Mouse (Mus musculus): ENCODE measurements at regions not wholly inside any gene's neighbourhood (a gene's known extent, or its start where the extent isn't known, plus 50 kb on each side); places are given as distances from the start of the nearest gene placed in this dataset.

DNA sequence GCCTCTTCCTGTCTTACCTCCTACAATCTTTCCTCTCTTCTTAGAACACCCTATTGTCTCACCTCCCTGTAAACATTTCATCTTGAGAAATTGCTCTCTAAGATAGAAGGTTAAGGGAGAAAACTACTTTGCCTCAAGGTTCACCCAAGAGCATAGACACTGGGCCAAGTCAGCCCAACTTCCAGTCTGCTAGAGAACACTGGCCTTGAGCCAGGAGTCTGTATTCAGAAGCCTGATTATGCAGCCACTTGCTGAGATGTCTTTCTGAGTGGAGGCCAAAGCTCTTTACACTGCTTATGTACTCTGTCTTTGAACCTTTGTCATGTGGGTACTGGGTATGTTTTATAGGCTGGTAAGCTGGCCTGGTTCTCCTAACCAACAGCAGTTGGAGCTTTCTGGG, 62.5 kb upstream of the Hdac4 start:
- no peak for TF ChIP-seq CTCF (IDR thresholded peaks at IDR 0.05; ENCODE audit: low read depth, low read length)
- no peak for TF ChIP-seq POLR2A (IDR thresholded peaks at IDR 0.05; ENCODE audit: extremely low read depth, insufficient read depth, low read length)

All from liver, adult 2 months (tissue).